Mouse (Mus musculus): ENCODE data around the gene Snap47.

DNA sequence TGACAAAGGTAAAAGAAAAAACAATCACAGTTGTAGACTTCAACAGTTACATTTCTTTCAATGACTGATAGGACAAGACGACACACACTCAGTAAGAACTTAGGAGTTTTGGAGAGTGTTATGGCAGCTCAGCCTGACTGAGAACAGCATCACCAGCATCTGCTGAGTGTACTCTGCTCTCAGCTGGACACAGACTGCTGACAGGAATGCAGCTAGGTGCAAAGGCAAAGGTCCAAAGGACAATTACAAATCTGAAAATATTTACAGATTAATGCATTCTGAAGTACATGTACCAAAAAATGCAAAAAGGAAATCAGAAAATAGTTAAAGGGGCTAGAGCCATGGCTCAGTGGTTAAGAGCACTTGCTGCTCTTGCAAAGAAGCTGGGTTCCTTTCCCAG, 21.0 kb downstream of the Snap47 start:
- TF ChIP-seq CTCF (IDR thresholded peaks at IDR 0.05; ENCODE audit: low read depth), result no peak
- TF ChIP-seq EP300 (IDR thresholded peaks at IDR 0.05; ENCODE audit: low read depth), result no peak

Data from liver, embryonic 14.5 days (tissue).